Mouse (Mus musculus): ENCODE measurements around the gene 4930558K02Rik.
A peak's percentile ranks its signal among the peaks of the same experiment; 100 is the strongest.

4930558K02Rik gene

GRCm38 (mm10) chr1:161900129-161900528 is 79.3 kb downstream of the 4930558K02Rik start:
- DNase-seq (ENCODE audit: low spot score), result no peak

- DNase-seq (ENCODE audit: low spot score), result no peak
Measured at GRCm38 (mm10) chr1:161897235-161897634, 82.2 kb downstream of the 4930558K02Rik start.

GRCm38 (mm10) chr1:161896130-161896529 is 83.3 kb downstream of the 4930558K02Rik start:
- no peak for DNase-seq (ENCODE audit: low spot score)

GRCm38 (mm10) chr1:161895014-161895413 is 84.4 kb downstream of the 4930558K02Rik start:
- no peak for DNase-seq (ENCODE audit: low spot score)

- peak; percentile 59 for DNase-seq (ENCODE audit: low spot score)
Measured at GRCm38 (mm10) chr1:161894553-161894952, 84.9 kb downstream of the 4930558K02Rik start.

- DNase-seq (ENCODE audit: low spot score), result no peak
Measured at GRCm38 (mm10) chr1:161894126-161894525, 85.3 kb downstream of the 4930558K02Rik start.

All from spleen, adult 12 weeks (tissue).